Mouse (Mus musculus): Measurements from ENCODE around the gene Slc39a3.

- no peak for TF ChIP-seq CTCF (IDR thresholded peaks at IDR 0.05; ENCODE audit: control insufficient read depth, insufficient read depth, insufficient read length)
- no peak for TF ChIP-seq CEBPB (IDR thresholded peaks at IDR 0.05; ENCODE audit: low read depth)
- no peak for TF ChIP-seq MAX (IDR thresholded peaks at IDR 0.05)
Measured at GRCm38 (mm10) chr10:81052577-81052976, 15.4 kb upstream of the Slc39a3 start.
